Mouse (Mus musculus) brown adipose tissue, adult 24 weeks (tissue): ENCODE measurements around the gene Usp9y. TPM values are rescaled to one million over a fixed set of nuclear protein-coding genes. Genes with fewer than 3 reads are reported as not detected.

Experiments used
- H3K27ac ChIP-seq: fragments of 200-500 bp; replicated peaks from 2 replicates; pipeline ENCODE4 v1.5.1; 2012; ENCODE audit warnings: low read depth, mild to moderate bottlenecking, low read length
- H3K4me1 ChIP-seq: fragments of 200-500 bp; 2 replicates; pipeline ENCODE4 v1.6.1; 2012; ENCODE audit warnings: low read length, mixed read lengths; ENCODE audit not compliant: control insufficient read depth, insufficient read depth, insufficient read length
- H3K4me3 ChIP-seq: fragments of 200-500 bp; 2 replicates; pipeline ENCODE4 v1.5.1; 2012; ENCODE audit warnings: low read depth, mild to moderate bottlenecking, low read length, moderate library complexity; ENCODE audit not compliant: insufficient read depth
- polyA plus RNA-seq: library from polyadenylated mRNA; stranded (reverse); fragments of >200 nt; gene quantifications from 2 replicates; pipeline ENCODE4 v1.2.4, GENCODE M21; 2012; ENCODE audit not compliant: missing spikeins, insufficient read depth, insufficient read length

Usp9y gene
- not detected in 2 replicates for polyA plus RNA-seq

GRCm38 (mm10) chrY:1459682-1460081 is at the start of gene Usp9y:
Usp9y (minus strand) TSS chrY:1459782.
- Histone ChIP-seq H3K4me1 (no peaks in the 10 kb centered on the region), H3K4me3 (no peak within 1 kb of the TSS), H3K27ac (no peak within 1 kb of the TSS)

- Histone ChIP-seq H3K27ac (no peak overlapping the region), H3K4me1 (no peaks in the 10 kb centered on the region), H3K4me3 (no peak overlapping the region)
Observed at GRCm38 (mm10) chrY:1293708-1294107, 165.9 kb downstream of the Usp9y start.

GRCm38 (mm10) chrY:1286171-1286795 is 173.3 kb downstream of the Usp9y start, which contains the start of gene Ddx3y:
Ddx3y (minus strand) TSS chrY:1286629.
- peak within 1 kb of the TSS; percentile 64 for H3K4me3 ChIP-seq
- peak within 1 kb of the TSS; percentile 80 for H3K27ac ChIP-seq
- H3K4me1 ChIP-seq, result no peaks in the 10 kb centered on the region

GRCm38 (mm10) chrY:1285735-1286134 is 173.8 kb downstream of the Usp9y start:
- Histone ChIP-seq H3K4me1 (no peaks in the 10 kb centered on the region), H3K27ac (peak overlapping the region; percentile 80), H3K4me3 (peak overlapping the region; percentile 64)

Other genes with a start within 250 kb of the Usp9y start
- 13.2 and 15.5 TPM in 2 replicates for gene Uty, start 214.0 kb downstream of the Usp9y start, polyA plus RNA-seq
- gene Ddx3y, start 173.2 kb downstream of the Usp9y start, polyA plus RNA-seq, result 39.1 and 52.2 TPM in 2 replicates